Mouse (Mus musculus): ENCODE measurements around the gene Uox. TPM values are rescaled to one million over a fixed set of nuclear protein-coding genes. Genes with fewer than 3 reads are reported as not detected.
A peak's percentile ranks its signal among the peaks of the same experiment; 100 is the strongest.

The Uox gene
- polyA plus RNA-seq, 1 experiment: 0.75 TPM

DNA sequence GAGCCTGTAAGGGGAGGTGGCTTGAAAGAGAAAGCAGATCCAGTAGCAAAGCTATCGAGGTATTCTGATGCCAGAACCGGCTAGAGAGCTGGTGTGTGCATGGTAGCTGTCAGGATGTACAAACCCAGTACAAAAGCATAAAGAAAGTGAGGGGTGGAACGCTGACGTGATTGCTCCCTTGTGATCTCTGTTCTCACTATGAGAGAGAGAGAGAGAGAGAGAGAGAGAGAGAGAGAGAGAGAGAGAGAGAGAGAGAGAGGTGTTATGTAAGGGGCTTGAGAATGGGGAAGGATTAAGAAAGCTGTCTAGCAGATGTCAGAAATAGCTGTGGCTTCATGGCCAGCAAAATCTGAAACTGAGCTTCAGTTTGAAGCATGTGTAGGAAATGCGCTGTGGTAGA, 13.7 kb downstream of the Uox start:
- Histone ChIP-seq H3K27ac (ENCODE audit: control insufficient read depth, insufficient read depth, low read depth, low read length) (no peak overlapping the region), H3K36me3 (ENCODE audit: control insufficient read depth, insufficient read depth, low read length) (no peaks in the 10 kb centered on the region), H3K27me3 (ENCODE audit: control insufficient read depth, insufficient read depth, low read length) (no peaks in the 10 kb centered on the region), H3K4me3 (ENCODE audit: control insufficient read depth, low read depth, low read length) (no peak overlapping the region), H3K4me1 (ENCODE audit: control insufficient read depth, insufficient read depth, low read length) (no peaks in the 10 kb centered on the region; the same call in 1 of the 2 replicates)
- no peak for TF ChIP-seq CTCF (IDR thresholded peaks at IDR 0.05; ENCODE audit: control insufficient read depth, insufficient read depth, insufficient replicate concordance, low read depth, low read length)
- TF ChIP-seq POLR2A (IDR thresholded peaks at IDR 0.05; ENCODE audit: control insufficient read depth, low read depth, low read length): no peak

DNA sequence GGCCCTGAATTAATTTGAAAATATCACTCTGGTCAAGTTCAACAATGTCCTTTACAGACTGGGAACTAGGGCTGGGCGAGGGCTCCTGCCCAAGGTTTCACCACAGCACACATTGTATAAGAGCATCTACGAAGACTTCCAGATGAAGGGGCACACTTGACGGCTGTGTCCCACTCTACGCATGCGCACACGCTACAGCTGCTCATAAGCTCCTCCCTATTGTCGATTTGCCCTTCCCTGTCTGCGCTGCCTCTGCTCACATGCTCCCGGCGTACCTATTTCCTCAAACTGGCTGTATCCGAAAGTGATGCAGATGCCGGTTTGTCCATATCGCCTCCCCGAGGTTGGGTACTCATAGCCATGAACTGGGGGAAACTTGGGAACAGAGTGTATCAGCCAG, 16.4 kb downstream of the Uox start:
- no peaks in the 10 kb centered on the region; the same call in 1 of the 2 replicates for H3K4me1 ChIP-seq (ENCODE audit: control insufficient read depth, insufficient read depth, low read length)

GRCm38 (mm10) chr3:146589523-146589922, 19.3 kb downstream of the Uox start:
- no peaks in the 10 kb centered on the region for H3K27me3 ChIP-seq (ENCODE audit: control insufficient read depth, insufficient read depth, low read length)

More for the DNA sequence above, 16.4 kb downstream of the Uox start:
- no peak for TF ChIP-seq POLR2A (IDR thresholded peaks at IDR 0.05; ENCODE audit: control insufficient read depth, low read depth, low read length)
- TF ChIP-seq CTCF (IDR thresholded peaks at IDR 0.05; ENCODE audit: control insufficient read depth, insufficient read depth, insufficient replicate concordance, low read depth, low read length): no peak
- H3K27me3 ChIP-seq (ENCODE audit: control insufficient read depth, insufficient read depth, low read length): no peaks in the 10 kb centered on the region
- H3K27ac ChIP-seq (ENCODE audit: control insufficient read depth, insufficient read depth, low read depth, low read length): no peak overlapping the region
- H3K36me3 ChIP-seq (ENCODE audit: control insufficient read depth, insufficient read depth, low read length): no peaks in the 10 kb centered on the region
- peak overlapping the region; percentile 66 for H3K4me3 ChIP-seq (ENCODE audit: control insufficient read depth, low read depth, low read length)

GRCm38 (mm10) chr3:146591159-146591558, 20.9 kb downstream of the Uox start:
- no peaks in the 10 kb centered on the region for H3K27me3 ChIP-seq (ENCODE audit: control insufficient read depth, insufficient read depth, low read length)
- TF ChIP-seq POLR2A (IDR thresholded peaks at IDR 0.05; ENCODE audit: control insufficient read depth, low read depth, low read length): no peak
- TF ChIP-seq CTCF (IDR thresholded peaks at IDR 0.05; ENCODE audit: control insufficient read depth, insufficient read depth, insufficient replicate concordance, low read depth, low read length): no peak
- no peak overlapping the region for H3K27ac ChIP-seq (ENCODE audit: control insufficient read depth, insufficient read depth, low read depth, low read length)
- no peaks in the 10 kb centered on the region for H3K36me3 ChIP-seq (ENCODE audit: control insufficient read depth, insufficient read depth, low read length)
- H3K4me1 ChIP-seq (ENCODE audit: control insufficient read depth, insufficient read depth, low read length): no peaks in the 10 kb centered on the region; the same call in 1 of the 2 replicates
- no peak overlapping the region for H3K4me3 ChIP-seq (ENCODE audit: control insufficient read depth, low read depth, low read length)

More at GRCm38 (mm10) chr3:146589523-146589922, 19.3 kb downstream of the Uox start:
- Histone ChIP-seq H3K36me3 (ENCODE audit: control insufficient read depth, insufficient read depth, low read length) (no peaks in the 10 kb centered on the region), H3K4me1 (ENCODE audit: control insufficient read depth, insufficient read depth, low read length) (no peaks in the 10 kb centered on the region; the same call in 1 of the 2 replicates), H3K4me3 (ENCODE audit: control insufficient read depth, low read depth, low read length) (no peak overlapping the region), H3K27ac (ENCODE audit: control insufficient read depth, insufficient read depth, low read depth, low read length) (no peak overlapping the region)
- TF ChIP-seq POLR2A (IDR thresholded peaks at IDR 0.05; ENCODE audit: control insufficient read depth, low read depth, low read length): no peak
- no peak for TF ChIP-seq CTCF (IDR thresholded peaks at IDR 0.05; ENCODE audit: control insufficient read depth, insufficient read depth, insufficient replicate concordance, low read depth, low read length)

DNA sequence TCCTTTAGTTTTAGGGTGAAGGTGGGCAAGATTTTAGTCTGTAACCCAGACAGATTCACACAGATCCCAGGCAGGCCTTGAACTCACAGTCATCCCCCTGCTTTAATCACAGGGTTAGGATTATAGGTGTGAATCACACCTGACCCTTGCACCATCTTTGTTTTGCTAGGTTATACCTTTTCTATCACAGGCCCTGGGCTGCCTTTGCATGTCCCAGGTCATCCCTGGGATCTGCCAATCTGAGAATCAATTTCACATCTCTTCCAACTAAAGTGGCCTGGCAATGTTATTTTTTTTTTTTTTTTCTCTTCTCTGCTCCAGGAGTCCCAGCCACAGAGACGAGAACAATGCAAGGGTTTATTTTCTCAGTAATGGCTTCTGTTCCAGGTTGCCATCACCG, 21.4 kb downstream of the Uox start:
- Histone ChIP-seq H3K4me3 (ENCODE audit: control insufficient read depth, low read depth, low read length) (no peak overlapping the region), H3K4me1 (ENCODE audit: control insufficient read depth, insufficient read depth, low read length) (no peaks in the 10 kb centered on the region), H3K27me3 (ENCODE audit: control insufficient read depth, insufficient read depth, low read length) (no peaks in the 10 kb centered on the region), H3K36me3 (ENCODE audit: control insufficient read depth, insufficient read depth, low read length) (no peaks in the 10 kb centered on the region), H3K27ac (ENCODE audit: control insufficient read depth, insufficient read depth, low read depth, low read length) (no peak overlapping the region)
- TF ChIP-seq CTCF (IDR thresholded peaks at IDR 0.05; ENCODE audit: control insufficient read depth, insufficient read depth, insufficient replicate concordance, low read depth, low read length): no peak
- TF ChIP-seq POLR2A (IDR thresholded peaks at IDR 0.05; ENCODE audit: control insufficient read depth, low read depth, low read length): no peak

- Histone ChIP-seq H3K27ac (ENCODE audit: control insufficient read depth, insufficient read depth, low read depth, low read length) (no peak overlapping the region), H3K27me3 (ENCODE audit: control insufficient read depth, insufficient read depth, low read length) (no peaks in the 10 kb centered on the region), H3K4me3 (ENCODE audit: control insufficient read depth, low read depth, low read length) (no peak overlapping the region), H3K36me3 (ENCODE audit: control insufficient read depth, insufficient read depth, low read length) (no peaks in the 10 kb centered on the region), H3K4me1 (ENCODE audit: control insufficient read depth, insufficient read depth, low read length) (no peaks in the 10 kb centered on the region)
- no peak for TF ChIP-seq CTCF (IDR thresholded peaks at IDR 0.05; ENCODE audit: control insufficient read depth, insufficient read depth, insufficient replicate concordance, low read depth, low read length)
- TF ChIP-seq POLR2A (IDR thresholded peaks at IDR 0.05; ENCODE audit: control insufficient read depth, low read depth, low read length): no peak
These were observed 25.2 kb downstream of the Uox start for GRCm38 (mm10) chr3:146595440-146595839.

GRCm38 (mm10) chr3:146596387-146596786, 26.2 kb downstream of the Uox start:
- H3K4me3 ChIP-seq (ENCODE audit: control insufficient read depth, low read depth, low read length): no peak overlapping the region
- H3K4me1 ChIP-seq (ENCODE audit: control insufficient read depth, insufficient read depth, low read length): no peaks in the 10 kb centered on the region
- H3K27ac ChIP-seq (ENCODE audit: control insufficient read depth, insufficient read depth, low read depth, low read length): no peak overlapping the region
- H3K36me3 ChIP-seq (ENCODE audit: control insufficient read depth, insufficient read depth, low read length): no peaks in the 10 kb centered on the region
- H3K27me3 ChIP-seq (ENCODE audit: control insufficient read depth, insufficient read depth, low read length): no peaks in the 10 kb centered on the region
- TF ChIP-seq POLR2A (IDR thresholded peaks at IDR 0.05; ENCODE audit: control insufficient read depth, low read depth, low read length) (no peak), CTCF (IDR thresholded peaks at IDR 0.05; ENCODE audit: control insufficient read depth, insufficient read depth, insufficient replicate concordance, low read depth, low read length) (no peak)

GRCm38 (mm10) chr3:146596864-146597263, 26.6 kb downstream of the Uox start:
- no peak overlapping the region for H3K4me3 ChIP-seq (ENCODE audit: control insufficient read depth, low read depth, low read length)

More at GRCm38 (mm10) chr3:146596864-146597263, 26.6 kb downstream of the Uox start:
- no peak for TF ChIP-seq POLR2A (IDR thresholded peaks at IDR 0.05; ENCODE audit: control insufficient read depth, low read depth, low read length)
- no peak for TF ChIP-seq CTCF (IDR thresholded peaks at IDR 0.05; ENCODE audit: control insufficient read depth, insufficient read depth, insufficient replicate concordance, low read depth, low read length)
- no peaks in the 10 kb centered on the region for H3K27me3 ChIP-seq (ENCODE audit: control insufficient read depth, insufficient read depth, low read length)
- H3K36me3 ChIP-seq (ENCODE audit: control insufficient read depth, insufficient read depth, low read length): no peaks in the 10 kb centered on the region
- H3K27ac ChIP-seq (ENCODE audit: control insufficient read depth, insufficient read depth, low read depth, low read length): no peak overlapping the region
- H3K4me1 ChIP-seq (ENCODE audit: control insufficient read depth, insufficient read depth, low read length): no peaks in the 10 kb centered on the region
